Mouse (Mus musculus) MEL (cell line): Measurements from ENCODE around the gene Tmem115. TPM values are rescaled to one million over a fixed set of nuclear protein-coding genes. Genes with fewer than 3 reads are reported as not detected.
A peak's percentile ranks its signal among the peaks of the same experiment; 100 is the strongest.

Experiments
- DNase-seq: peaks from one replicate; pipeline ENCODE4 v3.0.0; 2011; ENCODE audit warnings: low read depth, low spot score
- H3K27ac ChIP-seq: 2 replicates; pipeline ENCODE4 v1.5.1; 2012; ENCODE audit warnings: low read depth, mild to moderate bottlenecking, control low read depth, low read length, moderate library complexity; ENCODE audit not compliant: control insufficient read depth
- H3K27me3 ChIP-seq, 2 experiments: fragments of 150-350 bp in 1 of 2; sonication (generic) in 1 of 2; 2 replicates each; pipeline ENCODE4 v1.6.1; 2012; ENCODE audit warnings: low read length in 2 of 2, mild to moderate bottlenecking in 2 of 2, improper control_type of control experiment in 1 of 2, moderate library complexity in 1 of 2; ENCODE audit not compliant: insufficient read depth in 2 of 2, control insufficient read depth in 1 of 2
- H3K36me3 ChIP-seq, 2 experiments: 2 replicates each; pipeline ENCODE4 v1.6.1; 2012 to 2014; ENCODE audit warnings: low read length in 2 of 2, improper control_type of control experiment in 1 of 2, inconsistent platforms in 1 of 2, mild to moderate bottlenecking in 1 of 2; ENCODE audit not compliant: insufficient read depth in 2 of 2, control insufficient read depth in 1 of 2
- H3K4me1 ChIP-seq, 2 experiments: fragments of 150-350 bp in 1 of 2; sonication (generic) in 1 of 2; 2 replicates each; pipeline ENCODE4 v1.6.1; 2012; ENCODE audit warnings: low read length in 2 of 2, improper control_type of control experiment in 1 of 2, mild to moderate bottlenecking in 1 of 2; ENCODE audit not compliant: insufficient read depth in 2 of 2, control insufficient read depth in 1 of 2
- H3K4me3 ChIP-seq, 2 experiments: fragments of 150-350 bp in 1 of 2; sonication (generic) in 1 of 2; 2 replicates each; pipeline ENCODE4 v1.5.1; 2012; ENCODE audit warnings: low read depth in 2 of 2, low read length in 2 of 2, mild to moderate bottlenecking in 2 of 2, moderate library complexity in 2 of 2, control low read depth in 1 of 2, improper control_type of control experiment in 1 of 2; ENCODE audit not compliant: control insufficient read depth in 1 of 2, insufficient read depth in 1 of 2
- H3K79me2 ChIP-seq: 2 replicates; pipeline ENCODE4 v1.6.1; 2012; ENCODE audit warnings: mild to moderate bottlenecking, low read length, moderate library complexity; ENCODE audit not compliant: control insufficient read depth, poor library complexity, insufficient read depth
- H3K9ac ChIP-seq: 2 replicates; pipeline ENCODE4 v1.6.1; 2012; ENCODE audit warnings: low read depth, mild to moderate bottlenecking, control low read depth, low read length, moderate library complexity; ENCODE audit not compliant: control insufficient read depth, poor library complexity, severe bottlenecking
- H3K9me3 ChIP-seq: fragments of 150-350 bp; sonication (generic); replicated peaks from 2 replicates; pipeline ENCODE4 v1.6.1; 2012; ENCODE audit warnings: mild to moderate bottlenecking, low read length, improper control_type of control experiment, moderate library complexity; ENCODE audit not compliant: insufficient read depth
- BHLHE40 ChIP-seq: IDR thresholded peaks from 2 replicates; pipeline ENCODE4 v1.6.1; 2012; ENCODE audit warnings: low read depth, mild to moderate bottlenecking, inconsistent platforms, low read length, improper control_type of control experiment, borderline replicate concordance
- CHD2 ChIP-seq: IDR thresholded peaks from 2 replicates; pipeline ENCODE4 v1.6.1; 2011; ENCODE audit warnings: low read length, improper control_type of control experiment
- E2F4 ChIP-seq: IDR thresholded peaks from 2 replicates; pipeline ENCODE4 v1.6.1; 2011; ENCODE audit warnings: low read depth, low read length, improper control_type of control experiment, borderline replicate concordance
- ELF1 ChIP-seq: IDR thresholded peaks from 2 replicates; pipeline ENCODE4 v1.6.1; 2014; ENCODE audit warnings: low read depth, mild to moderate bottlenecking, inconsistent platforms, low read length, improper control_type of control experiment, moderate library complexity
- EP300 ChIP-seq, 2 experiments: IDR thresholded peaks; 2 replicates each; pipeline ENCODE4 v1.6.1; 2011; ENCODE audit warnings: improper control_type of control experiment in 2 of 2, low read length in 2 of 2, low read depth in 1 of 2, mild to moderate bottlenecking in 1 of 2
- GATA1 ChIP-seq: IDR thresholded peaks from 2 replicates; pipeline ENCODE4 v1.6.1; 2011; ENCODE audit warnings: low read depth, low read length, improper control_type of control experiment
- JUND ChIP-seq: IDR thresholded peaks from 2 replicates; pipeline ENCODE4 v1.6.1; 2011; ENCODE audit warnings: low read depth, mild to moderate bottlenecking, improper control_type of control experiment, low read length
- MAX ChIP-seq: IDR thresholded peaks from 2 replicates; pipeline ENCODE4 v1.6.1; 2011; ENCODE audit warnings: low read length, improper control_type of control experiment
- MEF2A ChIP-seq: IDR thresholded peaks from 2 replicates; pipeline ENCODE4 v1.6.1; 2014; ENCODE audit warnings: low read depth, mild to moderate bottlenecking, inconsistent platforms, low read length, improper control_type of control experiment; ENCODE audit not compliant: poor library complexity, insufficient replicate concordance, severe bottlenecking; ENCODE audit errors: extremely low read depth
- NRF1 ChIP-seq: IDR thresholded peaks from 2 replicates; pipeline ENCODE4 v1.6.1; 2014; ENCODE audit warnings: low read depth, mild to moderate bottlenecking, inconsistent platforms, low read length, improper control_type of control experiment, moderate library complexity; ENCODE audit not compliant: poor library complexity, insufficient read depth, severe bottlenecking
- POLR2A ChIP-seq, 2 experiments: IDR thresholded peaks; 2 replicates each; pipeline ENCODE4 v1.6.1; 2011 to 2012; ENCODE audit warnings: low read length in 2 of 2, mild to moderate bottlenecking in 2 of 2, control low read depth in 1 of 2, improper control_type of control experiment in 1 of 2, low read depth in 1 of 2, moderate library complexity in 1 of 2; ENCODE audit not compliant: control insufficient read depth in 1 of 2, insufficient read depth in 1 of 2, poor library complexity in 1 of 2
- POLR2AphosphoS2 ChIP-seq: IDR thresholded peaks from 2 replicates; pipeline ENCODE4 v1.6.1; 2011; ENCODE audit warnings: low read length, improper control_type of control experiment
- POLR2AphosphoS5 ChIP-seq: IDR thresholded peaks from 2 replicates; pipeline ENCODE4 v1.6.1; 2012; ENCODE audit warnings: low read depth, borderline replicate concordance, mild to moderate bottlenecking, inconsistent platforms, low read length, moderate library complexity, mixed read lengths
- RAD21 ChIP-seq: IDR thresholded peaks from 2 replicates; pipeline ENCODE4 v1.6.1; 2011; ENCODE audit warnings: mild to moderate bottlenecking, low read depth, low read length, improper control_type of control experiment
- RCOR1 ChIP-seq: IDR thresholded peaks from 2 replicates; pipeline ENCODE4 v1.6.1; 2012; ENCODE audit warnings: low read depth, mild to moderate bottlenecking, inconsistent platforms, low read length, improper control_type of control experiment
- SIN3A ChIP-seq: IDR thresholded peaks from 2 replicates; pipeline ENCODE4 v1.6.1; 2012; ENCODE audit warnings: low read length, improper control_type of control experiment, inconsistent platforms
- TAL1 ChIP-seq: IDR thresholded peaks from 2 replicates; pipeline ENCODE4 v1.6.1; 2012; ENCODE audit warnings: mild to moderate bottlenecking, inconsistent platforms, low read length, moderate library complexity, mixed read lengths
- TBP ChIP-seq: IDR thresholded peaks from 2 replicates; pipeline ENCODE4 v1.8.0; 2011; ENCODE audit warnings: low read depth, low read length, improper control_type of control experiment
- TCF12 ChIP-seq: IDR thresholded peaks from 2 replicates; pipeline ENCODE4 v1.6.1; 2014; ENCODE audit warnings: low read depth, mild to moderate bottlenecking, inconsistent platforms, low read length, improper control_type of control experiment, moderate library complexity
- UBTF ChIP-seq: IDR thresholded peaks from 2 replicates; pipeline ENCODE4 v1.6.1; 2012; ENCODE audit warnings: low read depth, mild to moderate bottlenecking, inconsistent platforms, low read length, improper control_type of control experiment, moderate library complexity, borderline replicate concordance; ENCODE audit not compliant: insufficient read depth
- USF1 ChIP-seq: IDR thresholded peaks from 2 replicates; pipeline ENCODE4 v1.6.1; 2014; ENCODE audit warnings: low read depth, mild to moderate bottlenecking, inconsistent platforms, low read length, improper control_type of control experiment, moderate library complexity
- USF2 ChIP-seq, 2 experiments: IDR thresholded peaks; 2 replicates each; pipeline ENCODE4 v1.6.1; 2011 to 2012; ENCODE audit warnings: improper control_type of control experiment in 2 of 2, low read length in 2 of 2, borderline replicate concordance in 1 of 2, inconsistent platforms in 1 of 2, low read depth in 1 of 2, mild to moderate bottlenecking in 1 of 2; ENCODE audit not compliant: insufficient read depth in 1 of 2
- ZKSCAN1 ChIP-seq: IDR thresholded peaks from 2 replicates; pipeline ENCODE4 v1.6.1; 2012; ENCODE audit warnings: low read depth, mild to moderate bottlenecking, inconsistent platforms, low read length, improper control_type of control experiment, moderate library complexity
- ZNF384 ChIP-seq: IDR thresholded peaks from 2 replicates; pipeline ENCODE4 v1.6.1; 2012; ENCODE audit warnings: low read depth, mild to moderate bottlenecking, inconsistent platforms, low read length, improper control_type of control experiment
- polyA plus RNA-seq, 2 experiments: library from polyadenylated mRNA; stranded (reverse) in 1 of 2; unstranded in 1 of 2; fragments of >175 nt in 1 of 2; fragments of >200 nt in 1 of 2; gene quantifications; 2 replicates each; pipeline versions ENCODE4 v1.2.1 to v1.2.4; 2012; ENCODE audit warnings: low replicate concordance in 2 of 2, low read depth in 1 of 2; ENCODE audit not compliant: insufficient read length in 2 of 2, insufficient read depth in 1 of 2, missing spikeins in 1 of 2
- total RNA-seq: library from RNA; depleted of rRNA; stranded (reverse); fragments of 300-350 nt; gene quantifications from 2 replicates; pipeline ENCODE4 v1.2.3, GENCODE M21; 2012

Gene Tmem115
- total and polyA plus RNA-seq, 3 experiments: 34.6 to 39.3 TPM; not detected in 1

GRCm38 (mm10) chr9:107490625-107491024 is 43.1 kb upstream of the Tmem115 start:
- peak; percentile 16 for DNase-seq
- Histone ChIP-seq H3K9me3 (no peaks in the 10 kb centered on the region), H3K36me3 (peaks cover 0 to 4% of the 10 kb centered on the region in 2 experiments; a peak in 1 of 4 replicates), H3K4me3 (no peak overlapping the region), H3K27me3 (no peaks in the 10 kb centered on the region; a peak in 1 of 4 replicates), H3K79me2 (no peaks in the 10 kb centered on the region), H3K4me1 (peaks cover 0 to 6% of the 10 kb centered on the region in 2 experiments; a peak in 2 of 4 replicates), H3K27ac (no peak overlapping the region), H3K9ac (no peak overlapping the region)
- no peak for TF ChIP-seq E2F4
- TF ChIP-seq CHD2: no peak
- TF ChIP-seq RCOR1: no peak
- no peak for TF ChIP-seq UBTF
- no peak for TF ChIP-seq MEF2A
- TF ChIP-seq EP300 (IDR thresholded peaks at IDR 0.05; ENCODE audit: low read depth in 1 of 2, low read length in 2 of 2): no peak
- TF ChIP-seq MAX: no peak
- no peak for TF ChIP-seq TAL1
- no peak for TF ChIP-seq GATA1
- TF ChIP-seq TCF12: no peak
- TF ChIP-seq JUND: no peak

GRCm38 (mm10) chr9:107493511-107493910 is 40.2 kb upstream of the Tmem115 start:
- H3K27ac ChIP-seq: no peak overlapping the region
- no peaks in the 10 kb centered on the region for H3K79me2 ChIP-seq
- H3K36me3 ChIP-seq: peaks cover 0 to 4% of the 10 kb centered on the region in 2 experiments; a peak in 1 of 4 replicates
- H3K9ac ChIP-seq: no peak overlapping the region
- no peak overlapping the region for H3K4me3 ChIP-seq
- TF ChIP-seq TBP (no peak), E2F4 (no peak), TCF12 (no peak), MAX (no peak), RAD21 (no peak), USF2 (IDR thresholded peaks at IDR 0.05; ENCODE audit: borderline replicate concordance in 1 of 2, insufficient read depth in 1 of 2, low read depth in 1 of 2, low read length in 2 of 2) (no peak), POLR2AphosphoS5 (no peak), ZKSCAN1 (no peak), SIN3A (no peak), NRF1 (no peak), BHLHE40 (no peak), GATA1 (no peak), ELF1 (no peak), POLR2A (IDR thresholded peaks at IDR 0.05; ENCODE audit: control insufficient read depth in 1 of 2, insufficient read depth in 1 of 2, low read depth in 1 of 2, low read length in 2 of 2, poor library complexity in 1 of 2) (no peak), POLR2AphosphoS2 (no peak), USF1 (no peak), MEF2A (no peak), RCOR1 (no peak), TAL1 (no peak), ZNF384 (no peak)
- no peaks in the 10 kb centered on the region for H3K9me3 ChIP-seq
- H3K4me1 ChIP-seq: peaks cover 0 to 6% of the 10 kb centered on the region in 2 experiments; a peak in 2 of 4 replicates
- DNase-seq: no peak
- peaks cover 0 to 2% of the 10 kb centered on the region in 2 experiments; a peak in 2 of 4 replicates for H3K27me3 ChIP-seq
